Mouse (Mus musculus) liver, postnatal 0 days (tissue): ENCODE data around the gene Pecam1. TPM values are rescaled to one million over a fixed set of nuclear protein-coding genes. Genes with fewer than 3 reads are reported as not detected.

ENCODE experiments used
- ATAC-seq: fragments of 200-750 bp; cut with Nextera tagmentation; 2 replicates; pipeline ENCODE4 v1.8.0; 2017; ENCODE audit warnings: mild to moderate bottlenecking, moderate library complexity
- DNase-seq: peaks from one replicate; pipeline ENCODE4 v3.0.0-alpha.2; 2016
- H3K27ac ChIP-seq: fragments of 300-500 bp; sonication (generic); 2 replicates; pipeline ENCODE4 v1.5.1; 2014; ENCODE audit warnings: antibody characterized with exemption, moderate library complexity, mild to moderate bottlenecking, low read depth
- H3K27me3 ChIP-seq: fragments of 300-500 bp; sonication (generic); 2 replicates; pipeline ENCODE4 v1.6.1; 2014; ENCODE audit warnings: low read length, control low read depth, mixed read lengths; ENCODE audit not compliant: insufficient read depth
- H3K36me3 ChIP-seq: fragments of 300-500 bp; sonication (generic); replicated peaks from 2 replicates; pipeline ENCODE4 v1.6.1; 2014; ENCODE audit warnings: mild to moderate bottlenecking, control low read depth, low read length, moderate library complexity, mixed read lengths; ENCODE audit not compliant: insufficient read depth
- H3K4me1 ChIP-seq: fragments of 300-500 bp; sonication (generic); 2 replicates; pipeline ENCODE4 v1.6.1; 2014; ENCODE audit warnings: antibody characterized with exemption, mild to moderate bottlenecking, control low read depth; ENCODE audit not compliant: insufficient read depth
- H3K4me2 ChIP-seq: fragments of 300-500 bp; sonication (generic); 2 replicates; pipeline ENCODE4 v1.6.1; 2014; ENCODE audit warnings: low read depth, mild to moderate bottlenecking, low read length, moderate library complexity, mixed read lengths
- H3K4me3 ChIP-seq: fragments of 300-500 bp; sonication (generic); 2 replicates; pipeline ENCODE4 v1.5.1; 2014; ENCODE audit warnings: low read depth, low read length
- H3K9ac ChIP-seq: fragments of 300-500 bp; sonication (generic); replicated peaks from 2 replicates; pipeline ENCODE4 v1.6.1; 2014; ENCODE audit warnings: mild to moderate bottlenecking, moderate library complexity
- H3K9me3 ChIP-seq: fragments of 300-500 bp; sonication (generic); 2 replicates; pipeline ENCODE4 v1.6.1; 2016; ENCODE audit warnings: mild to moderate bottlenecking, control low read depth, low read length, mixed read lengths
- CTCF ChIP-seq: sonication (generic); IDR thresholded peaks from 2 replicates; pipeline ENCODE4 v1.5.1; 2016; ENCODE audit warnings: antibody characterized with exemption, low read depth
- EP300 ChIP-seq: IDR thresholded peaks from 2 replicates; pipeline ENCODE4 v1.6.1; 2016; ENCODE audit warnings: antibody characterized with exemption, low read depth, mild to moderate bottlenecking
- WGBS: fragments of 180-500 bp; shearing (Covaris S2); extraction: QIAGEN DNeasy Blood & Tissue Kit; methylation state at CpG from one replicate; pipeline ENCODE4 v1.1.7; 2014; ENCODE audit not compliant: insufficient replicate concordance; 5-methylcytosine and 5-hydroxymethylcytosine counted together
- polyA plus RNA-seq: library from polyadenylated mRNA; unstranded; fragments of >200 nt; fragmentation: Nextera tagmentation; extraction: Ambion mirVana; gene quantifications from 2 replicates; pipeline ENCODE4 v1.2.1, GENCODE M21; 2015

The Pecam1 gene
- polyA plus RNA-seq, 1 experiment from 2014 or later: 9.2 TPM

GRCm38 (mm10) chr11:106664691-106665090 is 85.7 kb downstream of the Pecam1 start:
- no peaks in the 10 kb centered on the region for H3K27me3 ChIP-seq
- ATAC-seq: no peak
- H3K9ac ChIP-seq: no peak overlapping the region
- H3K4me3 ChIP-seq: no peak overlapping the region
- no peaks in the 10 kb centered on the region for H3K9me3 ChIP-seq
- H3K4me2 ChIP-seq: no peak overlapping the region
- no peak overlapping the region for H3K27ac ChIP-seq
- H3K36me3 ChIP-seq: peaks cover 4% of the 10 kb centered on the region; the same call in 1 of the 2 replicates
- 67% methylated on average over 8 of the region's 8 CpGs for WGBS
- peaks cover 22% of the 10 kb centered on the region for H3K4me1 ChIP-seq
- no peak for DNase-seq
- TF ChIP-seq CTCF (no peak), EP300 (no peak)

- DNase-seq (no peak), ATAC-seq (no peak)
- Histone ChIP-seq H3K9me3 (no peaks in the 10 kb centered on the region), H3K4me1 (peaks cover 23% of the 10 kb centered on the region; the same call in 1 of the 2 replicates), H3K27ac (no peak overlapping the region; the same call in 1 of the 2 replicates), H3K4me2 (no peak overlapping the region), H3K36me3 (peaks cover 4% of the 10 kb centered on the region; the same call in 1 of the 2 replicates), H3K9ac (no peak overlapping the region), H3K27me3 (no peaks in the 10 kb centered on the region), H3K4me3 (no peak overlapping the region)
- no peak for TF ChIP-seq EP300
- TF ChIP-seq CTCF: no peak
- WGBS: 62% methylated on average over 6 of the region's 6 CpGs
These were observed 86.6 kb downstream of the Pecam1 start for GRCm38 (mm10) chr11:106663838-106664237.

- H3K27me3 ChIP-seq: no peaks in the 10 kb centered on the region
- ATAC-seq (no peak), DNase-seq (no peak)
- no peaks in the 10 kb centered on the region for H3K9me3 ChIP-seq
- peaks cover 21% of the 10 kb centered on the region for H3K4me1 ChIP-seq
- no peak overlapping the region for H3K4me3 ChIP-seq
- TF ChIP-seq CTCF (no peak), EP300 (no peak)
- peaks cover 4% of the 10 kb centered on the region; the same call in 1 of the 2 replicates for H3K36me3 ChIP-seq
- H3K27ac ChIP-seq: 0 out of 2 replicates have a peak overlapping the region, but pooled peaks have one; percentile 7
- WGBS: 76% methylated on average over 9 of the region's 11 CpGs
- no peak overlapping the region for H3K9ac ChIP-seq
- H3K4me2 ChIP-seq: no peak overlapping the region
These were observed 87.6 kb downstream of the Pecam1 start for GRCm38 (mm10) chr11:106662634-106663407.

- ATAC-seq (peak; percentile 67), DNase-seq (peak; percentile 38)
- H3K9me3 ChIP-seq: no peaks in the 10 kb centered on the region
- H3K27me3 ChIP-seq: no peaks in the 10 kb centered on the region
- peaks cover 19% of the 10 kb centered on the region for H3K4me1 ChIP-seq
- WGBS: 34% methylated on average over 13 of the region's 13 CpGs
- peak overlapping the region; percentile 80 for H3K27ac ChIP-seq
- TF ChIP-seq CTCF: no peak
- peak; percentile 60; the same call in 1 of the 2 replicates for TF ChIP-seq EP300
- no peak overlapping the region for H3K4me2 ChIP-seq
- no peak overlapping the region for H3K4me3 ChIP-seq
- H3K9ac ChIP-seq: no peak overlapping the region
- peaks cover 4% of the 10 kb centered on the region; the same call in 1 of the 2 replicates for H3K36me3 ChIP-seq
These were observed 89.9 kb downstream of the Pecam1 start for GRCm38 (mm10) chr11:106660453-106661081.

GRCm38 (mm10) chr11:106659598-106660295 is 90.7 kb downstream of the Pecam1 start:
- no peak for DNase-seq
- H3K27me3 ChIP-seq: no peaks in the 10 kb centered on the region
- H3K4me1 ChIP-seq: peaks cover 19% of the 10 kb centered on the region
- peaks cover 4% of the 10 kb centered on the region; the same call in 1 of the 2 replicates for H3K36me3 ChIP-seq
- H3K4me3 ChIP-seq: no peak overlapping the region
- TF ChIP-seq EP300 (peak; percentile 60), CTCF (no peak)
- no peak overlapping the region for H3K9ac ChIP-seq
- peak overlapping the region; percentile 80 for H3K27ac ChIP-seq
- 33% methylated on average over 15 of the region's 15 CpGs for WGBS
- no peaks in the 10 kb centered on the region for H3K9me3 ChIP-seq
- H3K4me2 ChIP-seq: no peak overlapping the region
- ATAC-seq: peak; percentile 16
